Mouse (Mus musculus): Measurements from ENCODE around the gene Ikbkg. TPM values are rescaled to one million over a fixed set of nuclear protein-coding genes. Genes with fewer than 3 reads are reported as not detected.

Ikbkg gene
- polyA plus RNA-seq, 1 experiment: 16.4 TPM

DNA sequence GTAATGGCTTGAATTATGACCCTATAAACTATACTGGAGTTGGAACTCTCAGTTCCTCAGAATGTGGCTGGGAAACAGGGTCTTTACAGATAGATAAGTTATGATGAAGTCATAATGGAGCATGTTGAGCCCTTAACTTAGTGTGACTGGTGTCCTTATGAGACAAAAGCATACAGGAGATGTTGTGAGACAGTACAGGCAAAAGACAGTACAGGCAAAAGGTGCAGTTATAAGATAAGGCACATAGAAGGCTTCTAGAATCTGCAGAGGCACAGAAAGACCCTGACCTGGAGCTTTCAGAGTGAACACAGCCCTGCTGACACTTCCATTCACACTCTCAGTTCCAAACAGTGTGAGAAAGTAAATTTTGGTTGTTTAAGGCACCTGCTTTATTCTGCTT lies 4.9 kb upstream of the Ikbkg start:
- H3K4me1 ChIP-seq: peaks cover 4% of the 10 kb centered on the region; the same call in 1 of the 2 replicates
- H3K9me3 ChIP-seq: no peaks in the 10 kb centered on the region
- peaks cover 28% of the 10 kb centered on the region for H3K27me3 ChIP-seq (replicated peaks)
- peaks cover 62% of the 10 kb centered on the region for H3K36me3 ChIP-seq (replicated peaks; ENCODE audit: low read length)
- H3K4me3 ChIP-seq (replicated peaks): no peak overlapping the region
- TF ChIP-seq FLI1 (IDR thresholded peaks at IDR 0.05; ENCODE audit: low read length) (no peak), GATA1 (IDR thresholded peaks at IDR 0.05; ENCODE audit: borderline replicate concordance, low read length) (no peak)

DNA sequence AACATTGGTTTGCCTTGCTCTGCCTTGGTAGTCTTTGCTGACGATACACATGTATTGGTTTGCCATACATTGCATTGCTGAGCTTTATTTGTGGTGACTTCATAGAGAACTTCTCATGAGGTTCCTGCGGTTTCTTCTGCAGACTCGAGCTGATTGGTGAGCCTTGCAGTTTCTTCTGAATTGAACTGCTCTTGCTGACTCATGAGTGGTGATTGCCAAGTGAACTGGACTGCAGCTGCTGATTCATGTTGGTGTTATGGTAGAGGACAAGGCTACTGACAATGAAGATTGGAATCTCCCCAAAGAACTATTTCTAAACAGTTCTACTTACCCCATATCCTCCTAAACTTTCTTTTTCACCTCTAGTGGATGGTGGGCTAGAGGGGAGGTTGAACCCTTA lies 7.0 kb downstream of the Ikbkg start:
- H3K36me3 ChIP-seq (replicated peaks; ENCODE audit: low read length): no peaks in the 10 kb centered on the region
- no peak for TF ChIP-seq FLI1 (IDR thresholded peaks at IDR 0.05; ENCODE audit: low read length)
- no peak for TF ChIP-seq GATA1 (IDR thresholded peaks at IDR 0.05; ENCODE audit: borderline replicate concordance, low read length)
- peaks cover 10% of the 10 kb centered on the region for H3K4me1 ChIP-seq
- H3K27me3 ChIP-seq (replicated peaks): peaks cover 7% of the 10 kb centered on the region
- H3K9me3 ChIP-seq: peaks cover 16% of the 10 kb centered on the region
- H3K4me3 ChIP-seq (replicated peaks): no peak overlapping the region

DNA sequence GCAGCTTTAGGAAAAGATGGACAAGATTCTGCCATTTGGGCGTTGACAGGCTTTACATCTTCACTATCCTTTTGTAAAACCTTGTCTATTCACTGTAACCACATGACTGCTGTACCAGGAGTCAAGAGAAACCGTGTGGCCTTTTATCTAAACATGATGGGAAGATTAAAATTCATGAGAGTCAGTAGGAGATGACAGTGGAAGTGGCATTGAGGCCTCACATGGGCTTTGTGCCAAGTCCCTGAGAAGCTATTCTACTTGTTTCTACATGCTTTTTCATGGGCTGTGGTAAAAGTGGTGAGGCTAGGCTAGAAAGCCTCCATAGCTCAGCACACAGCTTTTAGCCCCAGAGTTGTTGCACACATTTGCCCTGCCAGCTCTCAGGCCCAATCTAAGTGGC lies 15.2 kb downstream of the Ikbkg start:
- Histone ChIP-seq H3K4me3 (replicated peaks) (no peak overlapping the region), H3K36me3 (replicated peaks; ENCODE audit: low read length) (peaks cover 57% of the 10 kb centered on the region), H3K9me3 (no peaks in the 10 kb centered on the region)

DNA sequence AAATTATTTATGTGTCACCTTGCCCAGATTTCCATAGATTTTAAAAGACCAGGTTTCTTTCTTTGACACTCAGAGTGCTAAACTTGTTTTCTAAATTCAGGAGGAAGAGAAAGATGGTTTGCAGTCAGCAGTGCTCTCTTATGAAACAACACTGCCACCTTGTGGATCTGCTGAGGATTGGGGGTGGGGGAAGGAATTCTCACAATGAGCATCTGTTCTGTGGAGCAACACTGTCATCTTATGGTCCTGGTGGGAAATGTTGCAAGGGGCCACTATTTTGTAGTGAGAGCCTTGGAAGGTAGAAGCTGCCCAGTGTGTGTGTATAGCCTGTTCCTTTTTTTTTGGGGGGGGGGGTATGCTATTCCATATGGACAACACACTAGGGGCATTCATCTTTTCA lies 20.3 kb downstream of the Ikbkg start:
- no peaks in the 10 kb centered on the region for H3K9me3 ChIP-seq
- peaks cover 12% of the 10 kb centered on the region for H3K27me3 ChIP-seq (replicated peaks)
- no peaks in the 10 kb centered on the region for H3K4me1 ChIP-seq
- peaks cover 73% of the 10 kb centered on the region for H3K36me3 ChIP-seq (replicated peaks; ENCODE audit: low read length)
- no peak for TF ChIP-seq GATA1 (IDR thresholded peaks at IDR 0.05; ENCODE audit: borderline replicate concordance, low read length)
- no peak for TF ChIP-seq FLI1 (IDR thresholded peaks at IDR 0.05; ENCODE audit: low read length)
- H3K4me3 ChIP-seq (replicated peaks): no peak overlapping the region

More for the DNA sequence above, 15.2 kb downstream of the Ikbkg start:
- no peaks in the 10 kb centered on the region for H3K4me1 ChIP-seq
- no peak for TF ChIP-seq GATA1 (IDR thresholded peaks at IDR 0.05; ENCODE audit: borderline replicate concordance, low read length)
- TF ChIP-seq FLI1 (IDR thresholded peaks at IDR 0.05; ENCODE audit: low read length): no peak
- H3K27me3 ChIP-seq (replicated peaks): peaks cover 9% of the 10 kb centered on the region

DNA sequence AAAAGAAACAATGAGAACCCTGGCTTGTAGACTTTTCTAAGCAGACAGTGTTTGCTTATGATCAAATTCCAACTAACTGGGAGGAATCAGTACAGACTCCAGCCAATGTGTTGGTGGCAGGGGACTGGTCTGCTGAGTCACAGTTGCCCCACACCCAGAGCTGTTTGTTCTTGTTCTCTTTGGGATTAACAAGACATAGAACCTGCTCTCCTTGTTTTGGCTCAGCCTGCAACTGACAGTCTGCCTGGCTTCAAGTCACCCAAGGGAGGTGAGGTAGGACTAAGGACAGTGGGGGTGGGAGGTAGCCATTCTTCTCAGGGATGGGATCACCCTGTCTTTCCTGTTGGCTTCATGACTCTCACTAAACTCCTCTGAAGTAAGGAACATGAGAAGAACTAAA lies 31.4 kb downstream of the Ikbkg start:
- Histone ChIP-seq H3K4me3 (replicated peaks) (peak overlapping the region; percentile 88), H3K36me3 (replicated peaks; ENCODE audit: low read length) (peaks cover 39% of the 10 kb centered on the region), H3K27me3 (replicated peaks) (peaks cover 18% of the 10 kb centered on the region), H3K4me1 (peaks cover 51% of the 10 kb centered on the region), H3K9me3 (0 out of 2 replicates have a peak, but pooled peaks cover 7% of the 10 kb centered on the region)
- TF ChIP-seq FLI1 (IDR thresholded peaks at IDR 0.05; ENCODE audit: low read length) (no peak), GATA1 (IDR thresholded peaks at IDR 0.05; ENCODE audit: borderline replicate concordance, low read length) (no peak)

DNA sequence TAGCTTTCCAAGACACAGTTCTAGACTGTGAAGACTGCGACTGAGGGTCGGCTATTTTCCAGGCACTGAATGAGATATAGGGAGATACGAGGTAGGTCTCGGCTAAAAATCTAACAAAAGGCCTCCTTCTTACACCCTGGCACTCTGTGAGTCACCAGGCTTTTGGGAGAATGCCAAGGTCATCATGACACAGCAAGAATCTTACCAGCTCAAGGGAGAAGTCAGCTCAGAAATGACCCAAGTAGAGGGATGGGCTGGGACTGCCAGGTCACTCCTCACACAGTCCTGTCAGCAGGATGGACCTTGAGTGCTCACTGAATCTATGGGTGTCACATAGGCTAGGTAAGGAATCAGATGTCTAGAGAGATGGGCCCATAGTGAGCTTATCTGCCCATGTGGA lies 32.1 kb downstream of the Ikbkg start:
- H3K9me3 ChIP-seq: 0 out of 2 replicates have a peak, but pooled peaks cover 7% of the 10 kb centered on the region
- H3K4me3 ChIP-seq (replicated peaks): peak overlapping the region; percentile 88
- H3K36me3 ChIP-seq (replicated peaks; ENCODE audit: low read length): peaks cover 34% of the 10 kb centered on the region
- H3K27me3 ChIP-seq (replicated peaks): peaks cover 18% of the 10 kb centered on the region
- H3K4me1 ChIP-seq: peaks cover 52% of the 10 kb centered on the region
- TF ChIP-seq GATA1 (IDR thresholded peaks at IDR 0.05; ENCODE audit: borderline replicate concordance, low read length) (no peak), FLI1 (IDR thresholded peaks at IDR 0.05; ENCODE audit: low read length) (no peak)

DNA sequence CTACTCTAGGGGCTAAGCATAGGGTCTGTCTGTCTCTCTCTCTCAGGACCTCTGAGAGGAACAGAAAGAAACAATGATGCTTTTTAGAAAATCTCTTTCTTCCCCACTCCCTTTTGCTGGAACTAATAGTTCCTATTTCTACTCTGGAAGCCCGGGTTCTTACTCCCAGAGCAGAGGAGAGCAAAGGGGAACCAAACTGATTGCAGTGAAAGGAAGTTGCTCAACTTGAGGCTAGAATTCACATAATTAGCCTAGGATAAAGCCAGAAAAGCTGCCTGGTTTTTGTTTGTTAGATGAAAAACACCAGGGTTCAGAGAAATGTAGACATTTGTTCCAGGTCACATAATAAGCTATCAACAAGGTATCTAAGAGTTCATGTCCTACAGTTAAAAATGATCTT lies 33.2 kb downstream of the Ikbkg start:
- 0 out of 2 replicates have a peak, but pooled peaks cover 7% of the 10 kb centered on the region for H3K9me3 ChIP-seq
- peaks cover 57% of the 10 kb centered on the region for H3K4me1 ChIP-seq
- H3K36me3 ChIP-seq (replicated peaks; ENCODE audit: low read length): peaks cover 40% of the 10 kb centered on the region
- peaks cover 18% of the 10 kb centered on the region for H3K27me3 ChIP-seq (replicated peaks)
- peak overlapping the region; percentile 88 for H3K4me3 ChIP-seq (replicated peaks)
- TF ChIP-seq GATA1 (IDR thresholded peaks at IDR 0.05; ENCODE audit: borderline replicate concordance, low read length) (no peak), FLI1 (IDR thresholded peaks at IDR 0.05; ENCODE audit: low read length) (no peak)

DNA sequence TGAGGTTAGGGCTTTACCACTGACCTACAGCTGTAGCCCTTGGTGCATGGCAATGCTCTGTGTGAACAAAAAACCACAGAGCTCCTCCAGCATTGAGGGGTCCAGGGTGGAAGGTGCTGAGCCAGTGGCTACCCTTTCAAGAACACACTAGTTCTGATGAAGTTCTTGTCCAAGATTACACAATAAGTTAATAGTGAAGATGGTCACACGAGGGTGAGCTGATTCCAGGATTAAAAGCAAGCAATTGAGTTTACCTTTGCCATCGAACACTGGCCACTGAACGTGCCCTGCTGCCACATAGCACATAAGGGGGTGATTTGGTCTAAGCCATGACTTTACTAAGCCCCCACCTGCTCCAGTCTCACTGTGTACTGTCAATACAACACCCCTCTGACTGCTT lies 34.0 kb downstream of the Ikbkg start:
- no peak for TF ChIP-seq GATA1 (IDR thresholded peaks at IDR 0.05; ENCODE audit: borderline replicate concordance, low read length)
- H3K36me3 ChIP-seq (replicated peaks; ENCODE audit: low read length): peaks cover 48% of the 10 kb centered on the region
- H3K27me3 ChIP-seq (replicated peaks): peaks cover 22% of the 10 kb centered on the region
- H3K4me3 ChIP-seq (replicated peaks): peak overlapping the region; percentile 84
- peaks cover 57% of the 10 kb centered on the region for H3K4me1 ChIP-seq
- H3K9me3 ChIP-seq: 0 out of 2 replicates have a peak, but pooled peaks cover 7% of the 10 kb centered on the region

DNA sequence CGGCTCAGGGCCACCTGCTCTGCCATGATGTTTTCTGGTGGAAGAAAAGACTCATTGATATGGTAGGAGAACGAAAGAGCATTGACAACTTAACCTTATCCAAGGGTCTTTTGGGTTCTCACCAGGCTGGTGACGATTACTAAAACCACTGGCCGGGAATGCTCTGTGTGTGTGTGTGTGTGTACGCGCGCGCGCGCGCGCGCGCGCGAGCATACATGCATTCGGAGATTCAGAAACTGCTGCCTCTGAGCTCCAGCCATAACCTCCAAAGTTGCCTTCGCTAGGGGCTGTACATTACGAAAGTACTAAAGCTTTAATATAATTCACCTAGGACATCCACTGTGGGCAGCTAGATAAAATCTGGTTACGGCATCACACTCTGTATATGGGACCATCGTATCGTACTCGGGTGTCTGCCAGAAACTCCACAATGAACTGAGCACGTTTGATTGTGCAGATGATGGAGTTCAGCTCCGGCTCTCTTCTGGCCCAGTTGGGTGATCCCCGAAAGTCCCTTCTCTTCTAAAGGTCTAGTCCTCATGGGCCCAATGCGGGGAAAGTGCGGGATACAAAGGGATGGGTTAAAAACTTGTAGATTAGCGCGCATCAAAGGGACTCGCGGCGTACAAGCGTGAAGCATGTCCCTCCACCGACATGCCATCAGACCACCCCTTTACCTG lies 35.2 kb downstream of the Ikbkg start:
- peaks cover 54% of the 10 kb centered on the region for H3K4me1 ChIP-seq

DNA sequence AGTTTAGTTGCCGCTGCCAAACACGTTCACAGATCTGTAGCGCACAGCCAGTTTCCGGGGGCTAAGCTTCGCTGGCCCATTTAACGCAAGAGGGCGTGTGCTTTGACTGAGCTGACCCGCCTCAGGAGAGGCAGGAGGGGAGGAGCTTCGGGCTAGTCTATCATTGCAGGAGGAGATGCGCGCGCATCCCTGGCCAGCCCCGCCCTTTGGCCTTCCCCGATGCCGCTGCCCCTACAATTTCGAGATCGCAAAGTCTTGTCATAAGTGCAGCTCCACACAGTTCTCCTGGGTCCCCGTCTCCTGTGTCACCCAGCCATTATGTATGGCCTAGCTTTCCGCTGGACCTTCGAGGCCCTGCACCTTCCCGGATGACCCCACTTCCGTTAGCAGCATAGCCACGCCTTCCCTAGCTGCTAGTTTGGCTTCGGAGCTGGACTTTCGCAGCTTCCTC lies 35.8 kb downstream of the Ikbkg start, which contains the start of gene G6pdx:
TSS of gene G6pdx (minus strand) at position 369 of the 451 bp plus-strand sequence.
- H3K27me3 ChIP-seq (replicated peaks): peaks cover 25% of the 10 kb centered on the region
- H3K9me3 ChIP-seq: 0 out of 2 replicates have a peak, but pooled peaks cover 7% of the 10 kb centered on the region
- H3K4me3 ChIP-seq (replicated peaks): peak within 1 kb of the TSS; percentile 94
- peaks cover 51% of the 10 kb centered on the region for H3K36me3 ChIP-seq (replicated peaks; ENCODE audit: low read length)
- H3K4me1 ChIP-seq: peaks cover 48% of the 10 kb centered on the region
- TF ChIP-seq GATA1 (IDR thresholded peaks at IDR 0.05; ENCODE audit: borderline replicate concordance, low read length): no peak

More for the DNA sequence above, 35.2 kb downstream of the Ikbkg start:
- H3K36me3 ChIP-seq (replicated peaks; ENCODE audit: low read length): peaks cover 50% of the 10 kb centered on the region
- peak overlapping the region; percentile 94 for H3K4me3 ChIP-seq (replicated peaks)
- H3K9me3 ChIP-seq: 0 out of 2 replicates have a peak, but pooled peaks cover 7% of the 10 kb centered on the region
- no peak for TF ChIP-seq FLI1 (IDR thresholded peaks at IDR 0.05; ENCODE audit: low read length)
- TF ChIP-seq GATA1 (IDR thresholded peaks at IDR 0.05; ENCODE audit: borderline replicate concordance, low read length): no peak
- peaks cover 22% of the 10 kb centered on the region for H3K27me3 ChIP-seq (replicated peaks)

Data from megakaryocyte, embryonic 14.5 days (primary cell).